Mouse (Mus musculus): ENCODE measurements at regions not wholly inside any gene's neighbourhood (a gene's known extent, or its start where the extent isn't known, plus 50 kb on each side); places are given as distances from the start of the nearest gene placed in this dataset.

GRCm38 (mm10) chr11:71658346-71658745 lies 91.4 kb upstream of the Wscd1 start:
- no peak for DNase-seq (ENCODE audit: low spot score)

- DNase-seq (ENCODE audit: low spot score) = no peak
These were observed 79.3 kb upstream of the Wscd1 start for GRCm38 (mm10) chr11:71670111-71671050.

DNA sequence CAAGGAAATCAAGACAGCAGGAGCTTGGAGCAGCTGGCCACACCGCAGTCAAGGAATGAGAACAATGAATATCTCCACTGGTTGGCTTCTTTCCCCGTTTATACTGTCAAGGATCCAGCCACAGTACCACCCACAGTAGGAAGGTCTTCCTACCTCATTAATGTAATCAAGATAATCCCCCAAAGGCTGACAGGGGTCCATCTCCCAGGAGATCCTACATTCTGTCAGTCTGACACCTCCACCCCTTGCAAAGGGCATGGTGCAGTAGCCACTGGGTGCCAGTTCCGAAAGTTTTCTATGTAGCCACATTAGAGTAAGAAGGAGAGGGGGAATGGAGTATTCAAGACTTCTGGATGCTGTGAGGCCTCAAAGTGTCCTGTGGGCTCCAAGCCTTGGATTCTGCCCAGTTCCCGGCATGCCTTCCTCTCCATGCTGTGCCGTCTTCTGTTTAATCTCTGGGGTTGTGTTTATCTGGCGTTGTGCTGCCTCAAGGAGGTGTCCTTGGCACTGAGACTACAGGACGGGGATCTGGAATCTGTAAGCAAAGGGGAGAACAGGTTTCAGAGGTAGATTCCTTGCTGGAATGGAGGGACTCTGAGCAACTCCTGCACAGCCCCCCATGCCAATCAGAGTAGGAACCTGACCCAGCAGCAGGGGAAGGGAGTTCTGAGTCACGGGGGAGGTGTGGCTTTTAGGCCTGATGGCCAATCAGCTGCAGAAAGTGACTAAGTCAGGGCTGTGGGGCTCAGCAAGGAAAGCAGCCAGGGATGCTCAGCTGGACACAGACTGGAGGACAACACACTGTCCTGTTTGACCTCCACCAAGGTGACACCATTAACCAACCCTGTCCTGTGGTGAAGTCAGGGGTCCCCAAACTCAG lies 77.3 kb upstream of the Wscd1 start:
- DNase-seq (ENCODE audit: low spot score) = no peak

DNA sequence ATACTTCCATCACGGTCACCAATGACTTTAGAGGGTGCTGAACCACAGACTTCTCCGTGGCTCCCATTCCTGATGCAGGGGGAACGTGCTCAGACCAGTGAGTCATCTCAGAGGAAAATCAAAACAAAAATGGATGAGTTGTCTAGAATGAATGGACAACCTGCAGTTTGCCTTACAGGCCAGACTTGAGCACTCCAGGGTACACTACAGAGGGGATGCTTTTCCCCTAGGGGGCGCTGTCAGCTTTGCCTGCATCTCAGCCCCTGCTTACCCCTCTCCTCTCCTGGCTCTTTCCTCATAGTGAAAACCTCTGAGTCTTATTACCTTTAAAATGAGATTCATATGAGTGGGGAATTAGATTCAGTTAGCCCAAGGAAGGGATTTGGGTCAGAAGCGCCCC lies 75.4 kb upstream of the Wscd1 start:
- peak; percentile 23 for DNase-seq (ENCODE audit: low spot score)

DNA sequence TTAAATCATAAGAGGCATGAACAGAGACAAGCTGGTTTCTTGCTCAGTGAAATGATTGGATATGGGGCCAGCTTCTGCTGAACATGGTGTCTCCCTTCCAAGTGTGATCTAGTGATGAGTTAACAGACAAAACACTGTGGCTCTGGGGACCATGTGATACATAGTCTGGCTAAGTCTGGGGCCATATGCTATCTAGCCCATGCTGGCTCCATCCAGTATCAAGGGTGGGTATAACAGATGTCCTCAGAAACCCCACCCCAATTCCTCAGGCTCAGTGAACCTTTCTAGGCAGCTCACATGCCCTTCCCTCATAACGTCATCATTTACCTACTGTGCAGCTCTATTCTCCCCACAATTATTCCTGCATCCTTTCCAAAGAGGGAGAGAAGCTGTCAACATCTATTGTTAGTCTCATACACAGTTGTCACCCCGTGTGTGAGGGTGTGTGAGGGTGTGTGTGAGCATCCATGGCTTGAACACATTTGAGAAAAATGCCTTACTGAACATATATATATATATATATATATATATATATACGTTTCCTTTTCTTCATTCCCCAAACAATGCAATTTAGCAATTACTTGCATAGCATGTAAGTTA lies 73.9 kb upstream of the Wscd1 start:
- DNase-seq (ENCODE audit: low spot score) = no peak

DNA sequence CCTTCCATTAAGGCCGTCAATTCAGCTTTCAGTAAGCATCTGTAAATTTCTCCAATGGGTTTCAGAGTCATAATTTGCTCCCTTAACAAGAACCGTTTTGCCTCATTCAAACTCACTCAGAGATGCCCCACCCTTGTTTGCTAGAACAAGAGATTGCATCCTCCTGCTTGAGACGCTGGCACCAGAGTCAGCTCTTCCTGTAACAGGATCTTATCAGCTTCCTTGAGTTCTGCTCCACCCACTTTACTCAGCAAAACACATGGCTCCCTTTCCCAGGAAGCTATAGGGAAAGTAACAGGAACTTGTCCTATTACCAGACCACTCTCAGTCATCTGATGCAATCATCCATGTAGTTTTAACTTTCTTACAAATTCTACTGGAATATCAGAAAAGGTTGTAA lies 52.7 kb upstream of the Wscd1 start:
- DNase-seq (ENCODE audit: low spot score) = peak; percentile 3

- no peak for DNase-seq (ENCODE audit: low spot score)
These were observed 50.9 kb upstream of the Wscd1 start for GRCm38 (mm10) chr11:71698836-71699235.
